Mouse (Mus musculus) neural tube, postnatal 0 days (tissue): ENCODE results near the gene Bpifa3. TPM values are rescaled to one million over a fixed set of nuclear protein-coding genes. Genes with fewer than 3 reads are reported as not detected.

ENCODE experiments used
- polyA plus RNA-seq: library from polyadenylated mRNA; unstranded; fragments of >200 nt; fragmentation: Nextera tagmentation; extraction: Ambion mirVana; gene quantifications from 2 replicates; pipeline ENCODE4 v1.2.1, GENCODE M21; 2015

Gene Bpifa3
- polyA plus RNA-seq = not detected in 2 replicates

DNA sequence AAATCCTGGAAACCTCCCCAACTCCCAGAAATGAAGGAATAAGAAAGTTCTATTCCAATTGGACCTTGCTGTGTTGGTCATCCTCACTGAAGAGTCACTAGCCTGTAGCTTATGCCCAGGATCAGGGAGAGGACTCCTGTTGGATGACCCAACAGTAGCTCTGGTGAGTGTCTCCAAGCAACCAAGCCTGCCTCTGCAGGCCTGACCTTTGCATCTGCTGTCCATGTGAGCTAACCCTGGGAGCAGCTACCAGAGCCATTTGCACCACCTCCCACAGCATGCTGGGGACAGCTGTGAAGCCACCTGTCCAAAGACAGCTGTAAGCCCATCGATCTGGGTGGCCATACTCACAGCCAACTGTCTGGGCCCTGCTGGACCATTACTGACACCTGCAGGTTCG is at the start of gene Bpifa3:
Bpifa3 (plus strand) TSS at position 217 of the 400 bp plus-strand sequence.

DNA sequence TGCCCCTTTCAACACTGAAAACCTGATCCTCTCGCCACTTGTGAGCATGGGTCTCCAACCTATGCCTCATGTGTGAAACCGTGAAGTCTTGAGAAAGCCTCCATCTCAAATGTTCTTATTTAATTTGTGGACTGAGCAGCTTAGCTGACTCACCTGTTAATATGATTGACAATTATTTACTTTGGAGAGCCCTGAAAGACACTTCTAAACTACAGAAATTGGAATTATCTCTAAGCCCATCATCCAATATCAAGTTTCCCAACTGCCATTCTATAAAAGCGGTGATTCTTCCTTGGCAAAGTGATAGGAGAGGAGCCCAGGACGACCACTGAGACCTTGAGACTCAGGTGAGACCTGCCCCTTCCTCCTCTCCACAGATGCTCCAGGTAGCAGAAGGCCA is 12.4 kb downstream of the Bpifa3 start, which contains the start of gene Bpifa1:
Bpifa1 (plus strand) TSS at position 301 of the 400 bp plus-strand sequence.

DNA sequence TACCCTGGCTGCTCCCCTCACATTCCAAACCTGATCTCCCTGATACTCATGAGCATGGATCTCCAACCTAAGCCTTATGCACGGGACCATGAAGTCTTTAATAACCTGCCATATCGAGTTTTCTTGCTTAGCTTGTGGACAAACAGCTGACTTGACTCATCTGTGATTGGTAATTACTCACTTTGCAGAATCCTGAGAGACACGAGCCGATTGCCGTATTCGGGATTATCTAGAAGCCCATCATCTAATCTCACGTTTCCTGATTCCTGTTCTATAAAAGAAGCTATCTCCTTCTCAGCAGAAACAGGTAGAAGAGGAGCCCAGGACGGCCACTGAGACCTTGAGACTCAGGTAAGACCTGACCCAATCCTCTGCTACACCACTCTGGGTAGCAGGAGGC is 32.2 kb downstream of the Bpifa3 start, which contains the start of gene Bpifa5:
Bpifa5 (plus strand) TSS at position 301 of the 400 bp plus-strand sequence.

Other genes starting within 250 kb of the Bpifa3 start
- 0.12 and 0.23 TPM in 2 replicates for gene Bpifb6, start 229.9 kb upstream of the Bpifa3 start, polyA plus RNA-seq
- not detected in 2 replicates for gene Bpifb3, start 212.1 kb upstream of the Bpifa3 start, polyA plus RNA-seq
- gene Bpifb4, start 192.1 kb upstream of the Bpifa3 start, polyA plus RNA-seq = not detected in 2 replicates
- gene Bpifa6, start 155.4 kb upstream of the Bpifa3 start, polyA plus RNA-seq = not detected in 2 replicates
- gene Bpifa2, start 122.1 kb upstream of the Bpifa3 start, polyA plus RNA-seq = not detected in 2 replicates
- gene Bpifa1, start 12.5 kb downstream of the Bpifa3 start, polyA plus RNA-seq = 0.14 and 0.34 TPM in 2 replicates
- gene Bpifa5, start 32.3 kb downstream of the Bpifa3 start, polyA plus RNA-seq = 0.18 TPM in 1 of 2 replicates, not detected in the other
- 0.18 and 0.23 TPM in 2 replicates for gene Bpifb1, start 60.5 kb downstream of the Bpifa3 start, polyA plus RNA-seq
- gene Bpifb5, start 93.4 kb downstream of the Bpifa3 start, polyA plus RNA-seq = 0.28 and 0.39 TPM in 2 replicates
- gene Bpifb9a, start 127.5 kb downstream of the Bpifa3 start, polyA plus RNA-seq = not detected in 2 replicates
- gene Bpifb9b, start 176.9 kb downstream of the Bpifa3 start, polyA plus RNA-seq = not detected in 2 replicates
- gene Cdk5rap1, start 242.7 kb downstream of the Bpifa3 start, polyA plus RNA-seq = 8.5 and 14.1 TPM in 2 replicates